Mouse (Mus musculus): ENCODE results near the gene Rpl41. TPM values are rescaled to one million over a fixed set of nuclear protein-coding genes. Genes with fewer than 3 reads are reported as not detected.
"Not testable (repeated sequence)": the region's sequence is repeated elsewhere in the genome, so short reads cannot be mapped to it uniquely, and the experiment has no call there.

The Rpl41 gene
- polyA plus RNA-seq, 1 experiment from 2014 or later = 2,836 TPM

DNA sequence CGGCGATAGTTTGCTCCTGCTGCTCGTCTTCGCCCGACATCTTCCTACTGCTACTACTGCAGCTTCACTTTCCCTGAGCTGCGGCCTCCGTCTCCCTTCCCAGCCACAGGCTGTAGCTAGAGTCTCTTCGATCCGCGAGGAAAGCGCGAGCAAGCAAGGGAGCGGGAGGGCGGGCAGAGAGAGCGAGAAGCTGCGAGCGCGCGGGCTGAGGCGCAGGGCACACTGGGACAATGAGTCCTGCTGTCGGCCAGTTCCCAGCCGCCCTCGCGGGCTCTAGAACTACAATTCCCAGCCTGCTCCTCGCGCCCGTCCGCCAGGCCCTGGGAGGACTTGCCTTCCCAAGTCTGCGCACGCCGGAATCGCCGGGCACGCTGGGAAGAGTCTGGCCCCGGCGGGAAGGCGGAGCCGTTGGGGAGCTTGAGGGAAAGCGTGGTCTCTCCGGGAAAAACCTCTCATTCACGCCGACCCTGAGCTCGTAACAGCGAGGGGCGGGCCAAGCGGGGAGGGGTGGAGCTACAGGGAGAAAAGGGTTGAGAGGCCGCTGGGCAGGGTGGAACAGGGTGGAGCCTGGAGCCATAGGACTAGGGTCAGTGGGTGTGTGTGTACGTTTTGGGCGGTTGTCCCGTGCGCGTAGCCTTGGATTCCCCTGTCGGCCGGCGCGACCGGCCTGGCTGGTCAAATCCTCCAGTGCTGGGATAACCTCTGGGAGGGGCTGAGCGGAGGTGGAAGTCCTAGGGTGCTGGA lies 16.9 kb upstream of the Rpl41 start, which contains the start of gene Pa2g4:
Gene Pa2g4 (minus strand): TSS at position 200 of the 744 bp plus-strand sequence.
- peak within 1 kb of the TSS; percentile 81 for H3K27ac ChIP-seq (ENCODE audit: low read depth, low read length)
- ATAC-seq (ENCODE audit: low FRiP score) (peak; percentile 99), DNase-seq (ENCODE audit: low spot score) (peak; percentile 98)
- H3K36me3 ChIP-seq (ENCODE audit: control insufficient read depth, insufficient read depth, low read length) = no peaks in the 10 kb centered on the region; the same call in 1 of the 2 replicates
- no peaks in the 10 kb centered on the region for H3K9me3 ChIP-seq (ENCODE audit: control insufficient read depth, low read length)
- WGBS = under 1% methylated on average over 58 of the region's 58 CpGs
- peaks cover 4% of the 10 kb centered on the region; the same call in 1 of the 2 replicates for H3K4me1 ChIP-seq (replicated peaks; ENCODE audit: control insufficient read depth, insufficient read depth, low read length)
- H3K4me3 ChIP-seq (ENCODE audit: low read depth, low read length) = peak within 1 kb of the TSS; percentile 92
- peak within 1 kb of the TSS; percentile 93 for H3K9ac ChIP-seq (ENCODE audit: low read depth, low read length)
- peak within 1 kb of the TSS; percentile 87 for H3K4me2 ChIP-seq (replicated peaks; ENCODE audit: low read depth, low read length)
- no peaks in the 10 kb centered on the region for H3K27me3 ChIP-seq (ENCODE audit: control insufficient read depth, insufficient read depth, low read length)

DNA sequence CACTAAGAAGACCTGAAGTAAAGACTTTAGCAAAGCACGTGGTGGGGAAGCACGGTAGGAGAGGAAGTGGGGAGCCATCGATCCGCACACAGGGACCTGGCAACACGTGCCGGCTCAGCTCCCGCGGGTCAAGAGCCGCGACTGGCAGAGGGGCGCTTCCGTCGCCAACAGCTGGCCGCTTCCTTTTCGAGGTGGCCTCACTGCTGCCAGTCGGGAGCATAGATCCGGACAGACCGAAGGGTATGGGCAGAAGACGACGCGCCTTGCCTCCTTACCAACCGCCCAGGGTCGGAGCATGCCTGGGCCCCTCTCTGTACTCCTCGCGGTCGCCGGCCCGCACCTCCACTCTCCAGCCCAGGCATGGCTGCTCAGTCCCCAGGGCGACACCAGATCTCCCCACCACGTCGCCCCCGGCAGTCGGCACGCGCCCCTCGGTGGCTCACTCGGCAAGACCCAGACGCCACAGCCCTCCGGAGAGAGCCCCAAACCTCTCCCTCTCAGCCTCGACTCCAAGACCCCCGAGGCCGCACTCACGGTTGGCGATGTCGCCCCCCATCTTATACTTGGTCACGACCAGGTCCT lies 16.2 kb upstream of the Rpl41 start:
- Histone ChIP-seq H3K27ac (ENCODE audit: low read depth, low read length) (peak overlapping the region; percentile 81), H3K9me3 (ENCODE audit: control insufficient read depth, low read length) (no peaks in the 10 kb centered on the region), H3K36me3 (ENCODE audit: control insufficient read depth, insufficient read depth, low read length) (no peaks in the 10 kb centered on the region; the same call in 1 of the 2 replicates), H3K4me3 (ENCODE audit: low read depth, low read length) (peak overlapping the region; percentile 92), H3K4me1 (replicated peaks; ENCODE audit: control insufficient read depth, insufficient read depth, low read length) (peaks cover 4% of the 10 kb centered on the region; the same call in 1 of the 2 replicates), H3K9ac (ENCODE audit: low read depth, low read length) (peak overlapping the region; percentile 93), H3K27me3 (ENCODE audit: control insufficient read depth, insufficient read depth, low read length) (no peaks in the 10 kb centered on the region), H3K4me2 (replicated peaks; ENCODE audit: low read depth, low read length) (peak overlapping the region; percentile 87)
- DNase-seq (ENCODE audit: low spot score) = peak; percentile 63
- ATAC-seq (ENCODE audit: low FRiP score) = peak; percentile 63
- WGBS = 0% methylated on average over 45 of the region's 46 CpGs

DNA sequence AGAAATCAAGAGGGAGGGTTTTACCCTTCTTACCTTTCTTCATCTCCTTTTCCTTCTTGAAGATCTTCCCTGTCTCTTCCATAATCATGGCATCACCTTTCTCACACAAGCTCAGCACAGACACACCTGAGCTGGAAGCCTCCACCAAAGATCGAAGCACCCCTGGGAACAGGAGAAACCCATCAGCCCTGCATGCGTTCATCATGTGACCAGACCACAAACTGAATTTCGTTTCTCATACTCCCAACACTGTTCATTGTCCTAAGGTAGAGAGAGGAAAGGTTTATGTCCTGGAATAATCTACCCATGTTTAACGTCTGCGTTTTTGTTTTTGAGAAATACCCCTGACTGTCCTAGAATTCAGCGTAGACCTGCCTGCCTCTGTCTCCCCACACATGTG lies 14.4 kb upstream of the Rpl41 start:
- no peaks in the 10 kb centered on the region for H3K27me3 ChIP-seq (ENCODE audit: control insufficient read depth, insufficient read depth, low read length)
- DNase-seq (ENCODE audit: low spot score) (no peak), ATAC-seq (ENCODE audit: low FRiP score) (no peak)
- H3K9ac ChIP-seq (ENCODE audit: low read depth, low read length) = no peak overlapping the region; the same call in 1 of the 2 replicates
- peaks cover 4% of the 10 kb centered on the region; the same call in 1 of the 2 replicates for H3K4me1 ChIP-seq (replicated peaks; ENCODE audit: control insufficient read depth, insufficient read depth, low read length)
- 95% methylated on average over 6 of the region's 6 CpGs for WGBS
- H3K9me3 ChIP-seq (ENCODE audit: control insufficient read depth, low read length) = no peaks in the 10 kb centered on the region
- H3K27ac ChIP-seq (ENCODE audit: low read depth, low read length) = no peak overlapping the region
- H3K36me3 ChIP-seq (ENCODE audit: control insufficient read depth, insufficient read depth, low read length) = peaks cover 5% of the 10 kb centered on the region
- H3K4me2 ChIP-seq (replicated peaks; ENCODE audit: low read depth, low read length) = no peak overlapping the region
- no peak overlapping the region for H3K4me3 ChIP-seq (ENCODE audit: low read depth, low read length)

DNA sequence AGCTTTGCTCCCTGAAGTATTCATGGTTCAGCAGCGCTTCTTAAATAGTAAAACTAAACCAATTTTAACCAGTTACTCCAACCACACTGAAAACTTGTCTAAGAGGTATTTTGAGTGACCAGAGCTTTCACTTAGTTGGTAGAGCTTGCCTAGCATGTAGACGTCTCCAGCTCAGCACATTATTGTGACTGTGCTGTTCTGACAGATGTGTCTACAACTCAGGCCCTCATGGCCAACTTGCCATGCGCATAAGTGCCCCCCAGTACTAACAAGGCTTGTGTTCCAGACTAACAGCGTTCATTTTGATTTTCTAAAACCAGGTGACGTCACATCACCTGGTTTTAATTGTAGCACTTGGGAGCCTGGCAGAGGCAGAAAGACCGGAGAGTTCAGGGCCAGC lies 7.9 kb upstream of the Rpl41 start:
- Histone ChIP-seq H3K4me2 (replicated peaks; ENCODE audit: low read depth, low read length) (no peak overlapping the region), H3K4me3 (ENCODE audit: low read depth, low read length) (no peak overlapping the region), H3K27me3 (ENCODE audit: control insufficient read depth, insufficient read depth, low read length) (no peaks in the 10 kb centered on the region), H3K9me3 (ENCODE audit: control insufficient read depth, low read length) (no peaks in the 10 kb centered on the region), H3K36me3 (ENCODE audit: control insufficient read depth, insufficient read depth, low read length) (peaks cover 8% of the 10 kb centered on the region), H3K27ac (ENCODE audit: low read depth, low read length) (no peak overlapping the region), H3K4me1 (replicated peaks; ENCODE audit: control insufficient read depth, insufficient read depth, low read length) (no peaks in the 10 kb centered on the region), H3K9ac (ENCODE audit: low read depth, low read length) (no peak overlapping the region)
- ATAC-seq (ENCODE audit: low FRiP score) (no peak), DNase-seq (ENCODE audit: low spot score) (no peak)
- WGBS = 82% methylated on average over 6 of the region's 6 CpGs

DNA sequence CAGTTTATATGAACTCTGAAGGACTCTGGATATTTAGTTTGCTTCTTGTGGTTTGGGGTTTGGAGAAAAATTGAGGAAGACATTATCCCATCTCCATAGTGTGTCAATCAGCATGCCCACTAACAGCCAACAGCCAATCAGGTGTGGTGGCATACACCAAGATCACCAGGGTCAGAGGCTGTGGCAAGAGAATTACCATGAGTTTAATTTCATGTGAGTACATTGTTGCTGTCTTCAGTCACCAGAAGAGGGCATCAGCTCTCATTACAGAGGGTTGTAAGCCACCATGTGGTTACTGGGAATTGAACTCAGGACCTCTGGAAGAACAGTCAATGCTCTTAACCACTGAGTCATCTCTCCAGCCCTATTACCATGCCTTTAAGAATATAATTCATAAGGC lies 7.2 kb upstream of the Rpl41 start:
- Histone ChIP-seq H3K4me1 (replicated peaks; ENCODE audit: control insufficient read depth, insufficient read depth, low read length) (no peaks in the 10 kb centered on the region), H3K27me3 (ENCODE audit: control insufficient read depth, insufficient read depth, low read length) (no peaks in the 10 kb centered on the region), H3K9ac (ENCODE audit: low read depth, low read length) (no peak overlapping the region), H3K4me2 (replicated peaks; ENCODE audit: low read depth, low read length) (no peak overlapping the region), H3K9me3 (ENCODE audit: control insufficient read depth, low read length) (no peaks in the 10 kb centered on the region), H3K36me3 (ENCODE audit: control insufficient read depth, insufficient read depth, low read length) (peaks cover 8% of the 10 kb centered on the region), H3K4me3 (ENCODE audit: low read depth, low read length) (no peak overlapping the region), H3K27ac (ENCODE audit: low read depth, low read length) (no peak overlapping the region)
- DNase-seq (ENCODE audit: low spot score) (no peak), ATAC-seq (ENCODE audit: low FRiP score) (no peak)

DNA sequence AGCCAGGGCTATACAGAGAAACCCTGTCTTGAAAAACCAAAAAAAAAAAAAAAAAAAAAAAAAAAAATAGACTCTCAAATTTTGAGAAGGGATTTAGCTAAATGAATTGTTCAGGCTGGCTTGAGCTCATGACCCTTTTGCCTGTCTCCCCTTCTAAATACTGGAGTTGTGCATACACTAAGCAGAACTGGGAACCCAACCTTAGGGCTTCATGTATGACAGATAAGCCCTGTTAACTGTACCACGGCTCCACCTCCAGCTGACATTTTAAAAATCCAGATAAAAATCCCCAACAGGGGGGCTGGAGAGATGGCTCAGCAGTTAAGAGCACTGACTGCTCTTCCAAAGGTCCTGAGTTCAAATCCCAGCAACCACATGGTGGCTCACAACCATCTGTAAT lies 6.5 kb upstream of the Rpl41 start:
- not testable (repeated sequence) for H3K4me2 ChIP-seq (replicated peaks; ENCODE audit: low read depth, low read length); H3K27me3 ChIP-seq (ENCODE audit: control insufficient read depth, insufficient read depth, low read length); H3K4me3 ChIP-seq (ENCODE audit: low read depth, low read length); ATAC-seq (ENCODE audit: low FRiP score); H3K27ac ChIP-seq (ENCODE audit: low read depth, low read length); H3K36me3 ChIP-seq (ENCODE audit: control insufficient read depth, insufficient read depth, low read length); H3K9me3 ChIP-seq (ENCODE audit: control insufficient read depth, low read length); H3K4me1 ChIP-seq (replicated peaks; ENCODE audit: control insufficient read depth, insufficient read depth, low read length); H3K9ac ChIP-seq (ENCODE audit: low read depth, low read length); DNase-seq (ENCODE audit: low spot score)
- WGBS = 96% methylated on average over 1 of the region's 1 CpGs

DNA sequence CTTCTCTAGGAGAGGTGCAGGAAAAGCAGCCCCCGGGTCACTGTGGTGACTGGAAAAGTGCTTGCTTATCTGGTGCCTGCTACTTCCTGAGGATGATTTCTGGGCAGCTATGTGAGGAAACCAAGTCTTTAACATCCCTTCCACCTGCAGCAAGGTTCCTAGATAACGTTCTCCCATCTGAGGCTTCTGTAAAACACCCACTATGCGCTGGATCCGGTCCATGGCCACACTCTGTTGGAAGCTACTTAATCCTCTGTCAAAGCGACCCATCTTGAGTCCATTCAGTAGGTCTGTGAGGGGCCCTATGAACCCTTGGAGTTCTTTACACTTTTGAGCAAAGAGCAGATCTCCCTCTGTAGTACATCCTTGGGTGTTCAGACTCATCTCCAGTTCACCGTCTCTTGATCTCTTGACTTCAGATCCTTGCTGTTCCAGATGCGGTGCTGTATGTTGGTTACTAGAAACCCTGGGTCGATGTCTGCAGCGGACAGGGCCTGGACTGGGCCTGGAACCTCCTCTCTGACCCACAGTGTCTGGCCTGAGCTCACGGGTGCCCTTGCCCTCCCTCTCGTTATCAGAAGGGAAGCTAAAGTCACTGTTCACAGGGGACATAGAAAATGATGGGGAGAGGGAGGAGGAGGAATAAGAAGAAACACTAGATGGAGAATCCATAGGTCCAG lies 1.2 kb upstream of the Rpl41 start:
- H3K9me3 ChIP-seq (ENCODE audit: control insufficient read depth, low read length); ATAC-seq (ENCODE audit: low FRiP score); H3K27ac ChIP-seq (ENCODE audit: low read depth, low read length); DNase-seq (ENCODE audit: low spot score); H3K9ac ChIP-seq (ENCODE audit: low read depth, low read length); H3K27me3 ChIP-seq (ENCODE audit: control insufficient read depth, insufficient read depth, low read length); H3K4me1 ChIP-seq (replicated peaks; ENCODE audit: control insufficient read depth, insufficient read depth, low read length); H3K4me2 ChIP-seq (replicated peaks; ENCODE audit: low read depth, low read length); H3K36me3 ChIP-seq (ENCODE audit: control insufficient read depth, insufficient read depth, low read length); H3K4me3 ChIP-seq (ENCODE audit: low read depth, low read length): not testable (repeated sequence)
- WGBS = 91% methylated on average over 11 of the region's 11 CpGs

DNA sequence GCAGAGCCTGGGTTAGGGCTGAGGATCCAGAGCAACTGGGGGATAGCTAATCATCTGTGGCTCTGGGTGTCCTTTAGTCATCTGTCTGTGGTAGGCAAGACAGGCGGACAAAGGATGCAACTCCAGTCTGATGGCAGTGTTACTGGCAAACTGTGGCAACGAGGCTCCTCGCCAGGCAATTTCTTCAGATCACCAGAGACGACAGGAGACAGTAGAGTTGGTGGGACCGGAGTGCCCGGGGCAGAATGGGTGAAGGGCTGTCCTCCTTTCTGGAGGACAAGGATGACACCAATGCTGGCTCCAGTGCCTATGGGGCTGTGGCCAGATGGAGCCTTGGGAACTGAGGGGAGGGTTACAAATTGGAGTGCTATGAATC lies 565 bp upstream of the Rpl41 start:
- not testable (repeated sequence) for H3K4me2 ChIP-seq (replicated peaks; ENCODE audit: low read depth, low read length); H3K9ac ChIP-seq (ENCODE audit: low read depth, low read length); H3K4me1 ChIP-seq (replicated peaks; ENCODE audit: control insufficient read depth, insufficient read depth, low read length); H3K36me3 ChIP-seq (ENCODE audit: control insufficient read depth, insufficient read depth, low read length); H3K27ac ChIP-seq (ENCODE audit: low read depth, low read length); H3K9me3 ChIP-seq (ENCODE audit: control insufficient read depth, low read length); H3K4me3 ChIP-seq (ENCODE audit: low read depth, low read length); H3K27me3 ChIP-seq (ENCODE audit: control insufficient read depth, insufficient read depth, low read length); ATAC-seq (ENCODE audit: low FRiP score)
- 74% methylated on average over 6 of the region's 6 CpGs for WGBS
- DNase-seq (ENCODE audit: low spot score) = peak; percentile 10
